Mouse (Mus musculus): Measurements from ENCODE around the gene Syn2.

DNA sequence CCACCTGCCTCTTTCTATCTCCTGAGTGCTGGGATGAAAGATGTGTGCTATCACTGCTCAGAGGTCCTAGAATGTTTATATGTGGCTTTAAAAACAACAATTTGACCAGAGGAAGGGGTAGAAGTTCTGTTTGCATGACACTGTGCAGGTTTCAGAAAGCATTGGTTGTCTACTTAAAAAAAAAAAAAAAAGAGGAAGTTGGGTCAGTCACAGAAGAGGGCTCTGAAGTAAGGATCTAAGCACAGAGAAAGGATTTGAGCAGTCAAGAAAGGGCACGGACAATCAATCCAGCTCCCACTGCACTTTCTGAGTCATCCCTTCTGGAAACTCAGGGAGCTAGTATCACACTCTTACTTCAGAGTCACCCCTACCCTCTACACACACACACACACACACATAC is 43.0 kb upstream of the Syn2 start:
- no peak for TF ChIP-seq CTCF (IDR thresholded peaks at IDR 0.05; ENCODE audit: control insufficient read depth, insufficient read depth, low read length)
- no peak for TF ChIP-seq POLR2A (IDR thresholded peaks at IDR 0.05; ENCODE audit: borderline replicate concordance, control insufficient read depth, low read depth, low read length)

Measured in bone marrow, adult 2 months (tissue).